Mouse (Mus musculus): ENCODE data around the gene Adh6a.

Gene Adh6a

GRCm38 (mm10) chr3:138312965-138313364 is at the start of gene Adh6a:
TSS of gene Adh6a (plus strand) at chr3:138313286.
- no peak for DNase-seq (ENCODE audit: low spot score in 2 of 2)

- no peak for DNase-seq (ENCODE audit: low spot score in 2 of 2)
Measured at GRCm38 (mm10) chr3:138264648-138265047, 48.4 kb upstream of the Adh6a start.

- peak in 1 of 2 experiments; percentile 17 for DNase-seq (ENCODE audit: low spot score in 2 of 2)
Measured at GRCm38 (mm10) chr3:138270507-138270906, 42.6 kb upstream of the Adh6a start.

GRCm38 (mm10) chr3:138271297-138271696 is 41.8 kb upstream of the Adh6a start:
- no peak for DNase-seq (ENCODE audit: low spot score in 2 of 2)

GRCm38 (mm10) chr3:138273080-138273479 is 40.0 kb upstream of the Adh6a start:
- DNase-seq (ENCODE audit: low spot score in 2 of 2), result no peak

- DNase-seq (ENCODE audit: low spot score in 2 of 2), result no peak
Measured at GRCm38 (mm10) chr3:138275100-138275499, 38.0 kb upstream of the Adh6a start.

- no peak for DNase-seq (ENCODE audit: low spot score in 2 of 2)
Measured at GRCm38 (mm10) chr3:138282556-138282955, 30.5 kb upstream of the Adh6a start.

- DNase-seq (ENCODE audit: low spot score in 2 of 2), result peak; percentile 52 to 55
Measured at GRCm38 (mm10) chr3:138283831-138284230, 29.3 kb upstream of the Adh6a start.

- no peak for DNase-seq (ENCODE audit: low spot score in 2 of 2)
Measured at GRCm38 (mm10) chr3:138285986-138286385, 27.1 kb upstream of the Adh6a start.

GRCm38 (mm10) chr3:138287686-138288085 is 25.4 kb upstream of the Adh6a start:
- no peak for DNase-seq (ENCODE audit: low spot score in 2 of 2)

GRCm38 (mm10) chr3:138290672-138291071 is 22.4 kb upstream of the Adh6a start:
- DNase-seq (ENCODE audit: low spot score in 2 of 2), result no peak

- no peak for DNase-seq (ENCODE audit: low spot score in 2 of 2)
Measured at GRCm38 (mm10) chr3:138291529-138292117, 21.5 kb upstream of the Adh6a start.

- DNase-seq (ENCODE audit: low spot score in 2 of 2), result no peak
Measured at GRCm38 (mm10) chr3:138293298-138293895, 19.7 kb upstream of the Adh6a start.

GRCm38 (mm10) chr3:138300130-138300529 is 13.0 kb upstream of the Adh6a start:
- DNase-seq (ENCODE audit: low spot score in 2 of 2), result no peak

- DNase-seq (ENCODE audit: low spot score in 2 of 2), result no peak
Measured at GRCm38 (mm10) chr3:138302676-138303075, 10.4 kb upstream of the Adh6a start.

- peak; percentile 22 to 45 for DNase-seq (ENCODE audit: low spot score in 2 of 2)
Measured at GRCm38 (mm10) chr3:138303771-138304488, 9.2 kb upstream of the Adh6a start.

GRCm38 (mm10) chr3:138304489-138304871 is 8.6 kb upstream of the Adh6a start:
- peak in 1 of 2 experiments; percentile 32 for DNase-seq (ENCODE audit: low spot score in 2 of 2)

GRCm38 (mm10) chr3:138305486-138306289 is 7.4 kb upstream of the Adh6a start:
- DNase-seq (ENCODE audit: low spot score in 2 of 2), result no peak

GRCm38 (mm10) chr3:138306290-138306683 is 6.8 kb upstream of the Adh6a start:
- DNase-seq (ENCODE audit: low spot score in 2 of 2), result no peak

- no peak for DNase-seq (ENCODE audit: low spot score in 2 of 2)
Measured at GRCm38 (mm10) chr3:138309910-138310309, 3.2 kb upstream of the Adh6a start.

GRCm38 (mm10) chr3:138311015-138311414 is 2.1 kb upstream of the Adh6a start:
- no peak for DNase-seq (ENCODE audit: low spot score in 2 of 2)

- no peak for DNase-seq (ENCODE audit: low spot score in 2 of 2)
Measured at GRCm38 (mm10) chr3:138316908-138317472, 3.9 kb downstream of the Adh6a start.
